Mouse (Mus musculus) hindbrain, embryonic 11.5 days (tissue): Measurements from ENCODE around the gene Drd4. TPM values are rescaled to one million over a fixed set of nuclear protein-coding genes. Genes with fewer than 3 reads are reported as not detected.

Experiments used
- ATAC-seq: fragments of 200-750 bp; cut with Nextera tagmentation; 2 replicates; pipeline ENCODE4 v1.8.0; 2017; ENCODE audit warnings: mild to moderate bottlenecking, moderate TSS enrichment, moderate library complexity; ENCODE audit not compliant: low FRiP score
- DNase-seq: peaks from one replicate; pipeline ENCODE4 v3.0.0-alpha.2; 2015; ENCODE audit warnings: low spot score
- H3K27ac ChIP-seq: fragments of 300-500 bp; sonication (generic); 2 replicates; pipeline ENCODE4 v1.5.1; 2014; ENCODE audit warnings: mild to moderate bottlenecking, low read depth, low read length
- H3K27me3 ChIP-seq: fragments of 300-500 bp; sonication (generic); 2 replicates; pipeline ENCODE4 v1.6.1; 2014; ENCODE audit warnings: mild to moderate bottlenecking, low read length, moderate library complexity, mixed read lengths; ENCODE audit not compliant: control insufficient read depth, insufficient read depth
- H3K36me3 ChIP-seq: fragments of 300-500 bp; sonication (generic); 2 replicates; pipeline ENCODE4 v1.6.1; 2014; ENCODE audit warnings: mild to moderate bottlenecking, low read length, moderate library complexity, mixed read lengths; ENCODE audit not compliant: control insufficient read depth, insufficient read depth
- H3K4me1 ChIP-seq: fragments of 300-500 bp; sonication (generic); replicated peaks from 2 replicates; pipeline ENCODE4 v1.6.1; 2014; ENCODE audit warnings: low read length, mixed read lengths; ENCODE audit not compliant: control insufficient read depth, insufficient read depth
- H3K4me2 ChIP-seq: fragments of 300-500 bp; sonication (generic); replicated peaks from 2 replicates; pipeline ENCODE4 v1.6.1; 2014; ENCODE audit warnings: mild to moderate bottlenecking, low read depth, low read length
- H3K4me3 ChIP-seq: fragments of 300-500 bp; sonication (generic); 2 replicates; pipeline ENCODE4 v1.5.1; 2014; ENCODE audit warnings: low read depth, low read length
- H3K9ac ChIP-seq: fragments of 300-500 bp; sonication (generic); 2 replicates; pipeline ENCODE4 v1.6.1; 2014; ENCODE audit warnings: low read depth, low read length
- H3K9me3 ChIP-seq: fragments of 300-500 bp; sonication (generic); 2 replicates; pipeline ENCODE4 v1.6.1; 2016; ENCODE audit warnings: low read length; ENCODE audit not compliant: control insufficient read depth
- WGBS: fragments of 180-500 bp; shearing (Covaris S2); extraction: QIAGEN DNeasy Blood & Tissue Kit; methylation state at CpG from one replicate; pipeline ENCODE4 v1.1.7; 2014; 5-methylcytosine and 5-hydroxymethylcytosine counted together
- polyA plus RNA-seq: library from polyadenylated mRNA; unstranded; fragments of >200 nt; fragmentation: Nextera tagmentation; extraction: Ambion mirVana; gene quantifications from 2 replicates; pipeline ENCODE4 v1.2.1, GENCODE M21; 2014

Drd4 gene
- polyA plus RNA-seq, 1 experiment from 2014 or later = 0.25 TPM

DNA sequence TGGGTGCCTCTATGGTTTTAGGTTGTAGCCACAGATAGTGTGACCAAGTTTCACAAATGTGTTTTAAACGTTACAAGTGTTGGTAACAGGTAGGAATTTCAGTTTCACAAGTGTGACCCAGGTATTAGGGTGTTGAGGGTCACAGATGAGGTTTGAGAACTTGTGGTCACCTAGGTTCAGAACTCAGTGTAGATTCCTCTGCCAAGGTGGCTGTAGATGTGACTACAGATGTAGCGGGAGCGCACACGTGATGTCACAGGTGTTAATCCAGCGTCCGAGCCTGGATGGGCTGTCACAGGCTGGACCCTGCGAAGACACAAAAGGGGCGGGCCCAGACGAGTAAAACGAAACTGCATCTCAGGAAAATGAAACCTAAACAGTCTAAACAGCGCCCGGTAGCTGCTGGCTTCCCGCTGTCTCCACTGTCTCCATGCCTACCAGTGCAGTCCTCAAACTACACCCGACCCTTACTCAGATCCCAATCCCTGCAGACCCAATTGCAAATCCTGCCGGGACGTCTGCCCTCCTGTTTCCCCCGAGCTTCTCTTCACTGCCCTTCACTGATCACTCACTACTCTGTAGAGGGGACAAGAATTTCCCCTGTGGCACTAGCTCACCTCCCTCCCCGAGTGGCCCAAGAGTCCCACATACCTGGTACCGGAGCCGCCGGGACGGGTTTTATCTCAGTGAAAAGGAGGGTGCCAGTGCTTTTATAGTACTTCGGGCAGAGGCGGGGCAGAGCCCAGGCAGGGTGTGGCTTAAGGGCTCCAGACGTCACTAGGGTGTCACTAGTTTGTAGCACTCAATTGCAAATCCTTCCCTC lies 25.9 kb upstream of the Drd4 start, which contains the start of gene Irf7:
Gene Irf7, minus strand, starts transcription at position 743 of the 823 bp plus-strand sequence.
- peaks cover 11% of the 10 kb centered on the region; the same call in 1 of the 2 replicates for H3K36me3 ChIP-seq
- peak; percentile 46 for ATAC-seq
- no peak within 1 kb of the TSS for H3K27ac ChIP-seq
- H3K9ac ChIP-seq = 0 out of 2 replicates have a peak within 1 kb of the TSS, but pooled peaks have one; percentile 31
- 0 out of 2 replicates have a peak, but pooled peaks cover 3% of the 10 kb centered on the region for H3K4me1 ChIP-seq
- H3K4me3 ChIP-seq = peak within 1 kb of the TSS; percentile 27
- H3K4me2 ChIP-seq = peak within 1 kb of the TSS; percentile 57
- H3K9me3 ChIP-seq = no peaks in the 10 kb centered on the region
- no peak for DNase-seq
- no peaks in the 10 kb centered on the region for H3K27me3 ChIP-seq
- WGBS = 14% methylated on average over 25 of the region's 25 CpGs

DNA sequence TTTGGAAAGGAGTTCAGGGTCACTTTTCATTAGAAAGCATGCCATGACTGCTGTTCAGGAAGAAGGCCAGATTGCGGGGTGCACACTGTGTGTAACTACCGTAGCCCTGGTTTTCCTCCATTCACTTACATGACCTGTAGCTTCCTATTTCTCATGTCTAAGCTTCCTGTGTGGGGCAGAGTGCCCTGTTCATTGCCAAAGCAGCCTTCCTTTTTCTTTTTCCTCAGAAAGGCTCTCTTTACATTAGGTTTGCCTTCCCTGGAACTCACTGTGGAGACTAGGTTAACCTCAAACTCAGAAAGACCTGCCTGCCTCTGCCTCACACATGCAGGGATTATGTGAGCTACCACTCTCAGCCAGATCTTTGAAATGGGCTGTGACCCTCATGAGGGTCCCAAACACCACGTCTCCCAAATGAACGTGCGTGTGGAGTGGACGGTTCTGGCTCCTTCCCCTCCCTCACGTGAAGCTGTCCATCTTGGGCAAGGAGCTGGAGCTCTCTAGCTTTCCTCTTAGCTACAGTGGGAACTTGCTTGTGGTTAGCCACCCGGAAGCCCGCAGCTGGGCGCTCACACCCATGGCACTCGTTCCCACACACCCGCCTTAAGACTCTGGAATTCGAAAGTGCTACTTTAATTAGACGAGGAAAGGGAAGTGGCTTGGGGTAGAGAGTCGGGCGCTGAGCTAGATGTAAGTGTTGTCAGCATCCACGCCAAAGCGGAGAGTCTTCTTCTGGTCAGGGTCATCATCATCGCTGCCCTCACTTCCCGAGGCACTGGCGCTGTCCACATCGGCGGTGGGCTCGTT lies 23.1 kb upstream of the Drd4 start:
- ATAC-seq = no peak
- 81% methylated on average over 24 of the region's 24 CpGs for WGBS
- no peak for DNase-seq

DNA sequence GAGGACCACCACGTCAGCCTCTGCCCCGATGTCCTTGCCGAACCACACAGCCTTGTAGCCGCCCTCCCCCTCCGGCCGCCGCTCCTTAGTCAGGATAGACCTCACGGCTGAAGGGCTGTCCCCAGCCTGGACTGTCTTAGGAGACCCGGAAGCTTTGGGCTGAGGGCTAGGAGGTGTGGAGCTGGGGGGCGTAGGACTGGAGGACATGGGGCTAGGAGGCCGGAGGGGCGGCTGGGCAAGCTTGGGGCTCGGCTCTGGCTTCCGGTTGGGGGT lies 22.6 kb upstream of the Drd4 start:
- H3K9ac ChIP-seq = no peak overlapping the region
- no peaks in the 10 kb centered on the region for H3K9me3 ChIP-seq
- 81% methylated on average over 12 of the region's 14 CpGs for WGBS
- no peak overlapping the region for H3K4me3 ChIP-seq
- no peaks in the 10 kb centered on the region for H3K36me3 ChIP-seq
- DNase-seq = no peak
- ATAC-seq = no peak
- no peak overlapping the region for H3K27ac ChIP-seq
- no peak overlapping the region for H3K4me2 ChIP-seq
- 0 out of 2 replicates have a peak, but pooled peaks cover 3% of the 10 kb centered on the region for H3K4me1 ChIP-seq
- H3K27me3 ChIP-seq = no peaks in the 10 kb centered on the region

More for the DNA sequence above, 23.1 kb upstream of the Drd4 start:
- Histone ChIP-seq H3K27me3 (no peaks in the 10 kb centered on the region), H3K9me3 (no peaks in the 10 kb centered on the region), H3K9ac (no peak overlapping the region), H3K4me1 (0 out of 2 replicates have a peak, but pooled peaks cover 3% of the 10 kb centered on the region), H3K4me2 (no peak overlapping the region), H3K27ac (no peak overlapping the region), H3K4me3 (no peak overlapping the region), H3K36me3 (no peaks in the 10 kb centered on the region)

DNA sequence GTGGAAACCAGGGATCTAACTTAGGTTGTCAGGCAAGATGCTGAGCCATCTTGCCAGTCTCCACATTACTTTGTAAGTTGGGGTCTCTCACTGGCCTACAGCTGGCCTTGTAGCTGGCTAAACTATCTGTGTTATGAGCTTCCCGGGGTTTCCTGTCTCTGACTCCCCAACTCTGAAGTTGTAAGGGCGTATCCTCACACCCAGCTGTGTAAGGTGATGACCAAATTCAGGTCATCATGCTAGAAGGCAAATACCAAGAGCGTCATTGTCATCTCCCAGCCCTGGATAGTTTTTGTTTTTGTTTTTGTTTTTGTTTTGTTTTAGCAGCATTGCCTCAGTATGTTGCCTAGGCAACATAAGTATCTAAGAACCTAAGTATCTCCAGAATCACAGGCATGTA lies 21.2 kb upstream of the Drd4 start:
- no peak overlapping the region for H3K27ac ChIP-seq
- no peaks in the 10 kb centered on the region for H3K27me3 ChIP-seq
- DNase-seq = no peak
- H3K4me1 ChIP-seq = 0 out of 2 replicates have a peak, but pooled peaks cover 3% of the 10 kb centered on the region
- no peaks in the 10 kb centered on the region for H3K9me3 ChIP-seq
- no peak overlapping the region for H3K4me3 ChIP-seq
- H3K9ac ChIP-seq = no peak overlapping the region
- ATAC-seq = no peak
- H3K4me2 ChIP-seq = no peak overlapping the region
- 81% methylated on average over 3 of the region's 3 CpGs for WGBS
- H3K36me3 ChIP-seq = no peaks in the 10 kb centered on the region

DNA sequence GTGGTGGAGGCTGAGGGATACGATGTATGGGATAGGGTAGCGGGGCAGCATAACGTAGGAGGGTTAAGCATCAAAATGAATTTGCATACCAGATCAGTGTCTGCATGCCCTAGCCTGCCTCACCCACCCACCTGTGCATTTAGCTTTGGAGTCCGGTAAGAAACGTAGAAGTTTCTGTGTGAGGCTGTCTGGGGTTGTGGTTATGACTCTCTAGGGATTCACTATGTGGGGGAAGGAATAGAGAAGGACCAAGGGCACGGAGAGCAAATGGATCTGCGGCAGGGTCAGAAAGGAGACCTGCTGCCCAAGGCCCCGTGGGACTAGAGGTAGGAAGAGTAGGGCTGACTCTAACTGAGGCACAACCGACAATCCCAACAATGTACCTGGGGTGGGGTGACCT lies 16.4 kb upstream of the Drd4 start:
- H3K9me3 ChIP-seq = no peaks in the 10 kb centered on the region
- ATAC-seq (no peak), DNase-seq (no peak)
- no peak overlapping the region for H3K4me2 ChIP-seq
- no peak overlapping the region for H3K9ac ChIP-seq
- no peak overlapping the region for H3K4me3 ChIP-seq
- H3K27ac ChIP-seq = no peak overlapping the region
- 88% methylated on average over 9 of the region's 9 CpGs for WGBS
- peaks cover 5% of the 10 kb centered on the region; the same call in 1 of the 2 replicates for H3K4me1 ChIP-seq
- H3K36me3 ChIP-seq = no peaks in the 10 kb centered on the region
- 0 out of 2 replicates have a peak, but pooled peaks cover 3% of the 10 kb centered on the region for H3K27me3 ChIP-seq

DNA sequence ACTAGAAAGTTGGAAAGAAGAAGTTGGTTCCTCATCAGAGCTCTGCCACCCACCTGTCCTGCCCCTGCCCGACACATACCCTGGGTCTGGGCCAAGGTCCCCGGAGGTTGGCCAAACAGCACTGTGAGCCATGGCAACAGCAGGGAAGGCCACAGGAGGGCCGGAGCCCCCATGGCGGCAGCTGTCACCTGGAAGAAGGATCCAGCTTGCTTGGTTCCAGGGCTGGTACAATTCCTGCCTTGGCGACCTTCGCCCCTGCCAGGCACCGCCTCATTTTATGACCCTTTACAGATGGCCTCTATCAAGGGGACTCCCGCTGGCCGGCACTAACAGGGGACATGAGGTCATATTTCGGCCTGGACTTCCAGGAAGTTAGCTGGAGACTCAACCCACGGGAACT lies 15.3 kb upstream of the Drd4 start, which contains the start of gene Cdhr5:
Gene Cdhr5, minus strand, starts transcription at position 241 of the 400 bp plus-strand sequence.
- Histone ChIP-seq H3K4me3 (no peak within 1 kb of the TSS), H3K9me3 (no peaks in the 10 kb centered on the region), H3K4me2 (no peak within 1 kb of the TSS), H3K27ac (no peak within 1 kb of the TSS), H3K4me1 (peaks cover 5% of the 10 kb centered on the region; the same call in 1 of the 2 replicates), H3K27me3 (0 out of 2 replicates have a peak, but pooled peaks cover 3% of the 10 kb centered on the region), H3K9ac (no peak within 1 kb of the TSS), H3K36me3 (no peaks in the 10 kb centered on the region)
- WGBS = 68% methylated on average over 11 of the region's 11 CpGs
- ATAC-seq (no peak), DNase-seq (no peak)

DNA sequence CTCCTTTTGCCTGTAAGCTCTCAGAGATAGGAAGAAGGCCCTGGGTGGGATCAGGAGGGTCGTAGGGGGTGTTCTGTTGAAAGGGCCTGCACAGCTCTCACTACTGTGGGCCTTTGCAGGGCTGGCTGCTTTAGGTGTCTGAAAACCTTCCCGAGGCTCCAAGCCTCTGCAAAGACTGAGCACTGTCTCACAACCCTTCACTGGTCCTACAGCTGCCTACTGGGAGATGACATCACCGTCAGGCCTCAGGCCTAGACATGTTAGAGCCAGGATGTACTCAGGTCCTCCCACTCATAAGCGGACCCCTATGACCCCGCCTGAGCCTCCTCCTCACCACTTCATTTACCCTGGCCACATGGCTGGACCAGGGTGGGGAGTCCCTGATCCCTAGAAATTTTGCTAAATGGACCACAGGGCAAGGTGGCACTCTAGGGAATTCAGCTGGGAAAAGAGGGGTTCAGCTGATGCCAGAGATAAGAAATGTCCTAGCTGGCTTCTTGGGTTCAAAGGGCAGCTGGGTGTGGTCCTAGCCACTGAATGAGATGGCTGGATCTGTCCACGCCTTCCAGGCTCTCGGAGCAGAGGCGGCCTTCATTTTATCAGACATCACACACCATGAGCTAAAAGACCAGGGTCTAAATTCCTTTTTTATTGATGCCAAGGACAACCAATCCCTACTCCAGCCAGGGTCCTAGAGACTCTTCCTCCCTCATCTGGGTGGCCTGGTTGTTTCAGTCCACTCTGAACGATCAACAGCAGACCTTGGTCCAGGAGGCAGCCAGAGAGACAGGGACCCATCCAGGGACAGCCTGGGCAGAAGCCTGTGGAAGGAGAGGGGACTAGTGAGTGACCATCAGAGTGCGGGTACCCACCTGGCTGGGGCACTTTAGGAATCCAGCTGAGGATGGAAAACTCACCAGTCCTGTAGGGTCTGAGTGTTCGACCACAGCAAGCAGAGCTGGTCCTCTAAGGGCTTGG lies 13.8 kb upstream of the Drd4 start:
- no peaks in the 10 kb centered on the region for H3K9me3 ChIP-seq
- H3K9ac ChIP-seq = no peak overlapping the region
- H3K36me3 ChIP-seq = no peaks in the 10 kb centered on the region
- DNase-seq = no peak
- no peak overlapping the region for H3K4me3 ChIP-seq
- H3K4me1 ChIP-seq = peaks cover 5% of the 10 kb centered on the region; the same call in 1 of the 2 replicates
- ATAC-seq = no peak
- no peak overlapping the region for H3K27ac ChIP-seq
- H3K27me3 ChIP-seq = 0 out of 2 replicates have a peak, but pooled peaks cover 3% of the 10 kb centered on the region
- H3K4me2 ChIP-seq = no peak overlapping the region; the same call in 1 of the 2 replicates
- 78% methylated on average over 11 of the region's 11 CpGs for WGBS
